Mouse (Mus musculus): Measurements from ENCODE around the gene Purb. TPM values are rescaled to one million over a fixed set of nuclear protein-coding genes. Genes with fewer than 3 reads are reported as not detected.

The Purb gene
- total and polyA plus RNA-seq, 2 experiments from 2014 or later = 18.6 to 53.5 TPM

GRCm38 (mm10) chr11:6520507-6521173, 44.9 kb upstream of the Purb start, which contains the start of gene Myo1g:
Gene Myo1g (minus strand): TSS chr11:6520965.
- no peaks in the 10 kb centered on the region for H3K27me3 ChIP-seq (ENCODE audit: insufficient read depth, low read length)
- DNase-seq (no peak), ATAC-seq (no peak)
- no peak within 1 kb of the TSS for H3K9ac ChIP-seq
- H3K27ac ChIP-seq (ENCODE audit: low read depth, low read length) = no peak within 1 kb of the TSS
- 87% methylated on average over 7 of the region's 7 CpGs for WGBS
- H3K4me1 ChIP-seq (ENCODE audit: insufficient read depth) = no peaks in the 10 kb centered on the region
- H3K4me2 ChIP-seq (ENCODE audit: low read depth) = no peak within 1 kb of the TSS
- no peak within 1 kb of the TSS for H3K4me3 ChIP-seq (ENCODE audit: low read depth, low read length)
- TF ChIP-seq CTCF (IDR thresholded peaks at IDR 0.05; ENCODE audit: low read depth) = no peak
- no peaks in the 10 kb centered on the region for H3K9me3 ChIP-seq (ENCODE audit: low read length)
- peaks cover 13% of the 10 kb centered on the region for H3K36me3 ChIP-seq (ENCODE audit: insufficient read depth)

- TF ChIP-seq CTCF (IDR thresholded peaks at IDR 0.05; ENCODE audit: low read depth) = no peak
- no peak overlapping the region for H3K27ac ChIP-seq (ENCODE audit: low read depth, low read length)
- H3K27me3 ChIP-seq (ENCODE audit: insufficient read depth, low read length) = no peaks in the 10 kb centered on the region
- WGBS = 80% methylated on average over 11 of the region's 11 CpGs
- no peak overlapping the region for H3K4me2 ChIP-seq (ENCODE audit: low read depth)
- H3K4me3 ChIP-seq (ENCODE audit: low read depth, low read length) = no peak overlapping the region
- H3K9ac ChIP-seq = no peak overlapping the region
- H3K4me1 ChIP-seq (ENCODE audit: insufficient read depth) = no peaks in the 10 kb centered on the region
- DNase-seq = no peak
- no peak for ATAC-seq
- H3K36me3 ChIP-seq (ENCODE audit: insufficient read depth) = peaks cover 3% of the 10 kb centered on the region
- no peaks in the 10 kb centered on the region for H3K9me3 ChIP-seq (ENCODE audit: low read length)
These were observed 43.8 kb upstream of the Purb start for GRCm38 (mm10) chr11:6519491-6520033.

- no peak for TF ChIP-seq CTCF (IDR thresholded peaks at IDR 0.05; ENCODE audit: low read depth)
- H3K27me3 ChIP-seq (ENCODE audit: insufficient read depth, low read length) = no peaks in the 10 kb centered on the region
- no peak for ATAC-seq
These were observed 39.1 kb upstream of the Purb start for GRCm38 (mm10) chr11:6514837-6515236.

GRCm38 (mm10) chr11:6508269-6508876, 32.7 kb upstream of the Purb start:
- Histone ChIP-seq H3K27ac (ENCODE audit: low read depth, low read length) (no peak overlapping the region), H3K9me3 (ENCODE audit: low read length) (no peaks in the 10 kb centered on the region), H3K4me3 (ENCODE audit: low read depth, low read length) (no peak overlapping the region), H3K27me3 (ENCODE audit: insufficient read depth, low read length) (no peaks in the 10 kb centered on the region), H3K4me2 (ENCODE audit: low read depth) (no peak overlapping the region), H3K36me3 (ENCODE audit: insufficient read depth) (no peaks in the 10 kb centered on the region), H3K4me1 (ENCODE audit: insufficient read depth) (no peaks in the 10 kb centered on the region), H3K9ac (no peak overlapping the region)
- no peak for TF ChIP-seq CTCF (IDR thresholded peaks at IDR 0.05; ENCODE audit: low read depth)
- ATAC-seq (no peak), DNase-seq (no peak)
- WGBS = 56% methylated on average over 1 of the region's 1 CpGs

More at GRCm38 (mm10) chr11:6514837-6515236, 39.1 kb upstream of the Purb start:
- H3K4me2 ChIP-seq (ENCODE audit: low read depth) = no peak overlapping the region
- no peak overlapping the region for H3K27ac ChIP-seq (ENCODE audit: low read depth, low read length)
- DNase-seq = no peak
- no peaks in the 10 kb centered on the region for H3K36me3 ChIP-seq (ENCODE audit: insufficient read depth)
- no peaks in the 10 kb centered on the region for H3K9me3 ChIP-seq (ENCODE audit: low read length)
- no peak overlapping the region for H3K9ac ChIP-seq
- H3K4me1 ChIP-seq (ENCODE audit: insufficient read depth) = no peaks in the 10 kb centered on the region
- 49% methylated on average over 7 of the region's 7 CpGs for WGBS
- no peak overlapping the region for H3K4me3 ChIP-seq (ENCODE audit: low read depth, low read length)

GRCm38 (mm10) chr11:6506516-6506915, 30.8 kb upstream of the Purb start:
- H3K4me2 ChIP-seq (ENCODE audit: low read depth) = no peak overlapping the region
- no peak overlapping the region for H3K27ac ChIP-seq (ENCODE audit: low read depth, low read length)
- no peak for TF ChIP-seq CTCF (IDR thresholded peaks at IDR 0.05; ENCODE audit: low read depth)
- no peak overlapping the region for H3K9ac ChIP-seq
- no peak for ATAC-seq
- no peaks in the 10 kb centered on the region for H3K4me1 ChIP-seq (ENCODE audit: insufficient read depth)
- no peaks in the 10 kb centered on the region for H3K27me3 ChIP-seq (ENCODE audit: insufficient read depth, low read length)
- H3K36me3 ChIP-seq (ENCODE audit: insufficient read depth) = no peaks in the 10 kb centered on the region
- no peak for DNase-seq
- WGBS = 87% methylated on average over 9 of the region's 9 CpGs
- H3K4me3 ChIP-seq (ENCODE audit: low read depth, low read length) = no peak overlapping the region
- H3K9me3 ChIP-seq (ENCODE audit: low read length) = no peaks in the 10 kb centered on the region

- Histone ChIP-seq H3K27ac (ENCODE audit: low read depth, low read length) (no peak overlapping the region), H3K9me3 (ENCODE audit: low read length) (no peaks in the 10 kb centered on the region), H3K27me3 (ENCODE audit: insufficient read depth, low read length) (no peaks in the 10 kb centered on the region), H3K4me3 (ENCODE audit: low read depth, low read length) (no peak overlapping the region), H3K4me1 (ENCODE audit: insufficient read depth) (no peaks in the 10 kb centered on the region), H3K9ac (no peak overlapping the region), H3K36me3 (ENCODE audit: insufficient read depth) (no peaks in the 10 kb centered on the region), H3K4me2 (ENCODE audit: low read depth) (no peak overlapping the region)
- ATAC-seq = no peak
- TF ChIP-seq CTCF (IDR thresholded peaks at IDR 0.05; ENCODE audit: low read depth) = no peak
- no peak for DNase-seq
- WGBS = 73% methylated on average over 6 of the region's 6 CpGs
These were observed 29.0 kb upstream of the Purb start for GRCm38 (mm10) chr11:6504689-6505088.

GRCm38 (mm10) chr11:6504226-6504625, 28.5 kb upstream of the Purb start:
- TF ChIP-seq CTCF (IDR thresholded peaks at IDR 0.05; ENCODE audit: low read depth) = no peak
- DNase-seq (no peak), ATAC-seq (no peak)
- Histone ChIP-seq H3K9me3 (ENCODE audit: low read length) (no peaks in the 10 kb centered on the region), H3K36me3 (ENCODE audit: insufficient read depth) (no peaks in the 10 kb centered on the region), H3K4me2 (ENCODE audit: low read depth) (no peak overlapping the region), H3K4me3 (ENCODE audit: low read depth, low read length) (no peak overlapping the region), H3K9ac (no peak overlapping the region), H3K27me3 (ENCODE audit: insufficient read depth, low read length) (no peaks in the 10 kb centered on the region), H3K4me1 (ENCODE audit: insufficient read depth) (no peaks in the 10 kb centered on the region), H3K27ac (ENCODE audit: low read depth, low read length) (no peak overlapping the region)
- WGBS = 65% methylated on average over 3 of the region's 3 CpGs
